Mouse (Mus musculus): ENCODE results near the gene Tenm4. TPM values are rescaled to one million over a fixed set of nuclear protein-coding genes. Genes with fewer than 3 reads are reported as not detected.
"Not testable (repeated sequence)": the region's sequence is repeated elsewhere in the genome, so short reads cannot be mapped to it uniquely, and the experiment has no call there.

Gene Tenm4
- polyA plus RNA-seq, 1 experiment from 2014 or later: 16.8 TPM

DNA sequence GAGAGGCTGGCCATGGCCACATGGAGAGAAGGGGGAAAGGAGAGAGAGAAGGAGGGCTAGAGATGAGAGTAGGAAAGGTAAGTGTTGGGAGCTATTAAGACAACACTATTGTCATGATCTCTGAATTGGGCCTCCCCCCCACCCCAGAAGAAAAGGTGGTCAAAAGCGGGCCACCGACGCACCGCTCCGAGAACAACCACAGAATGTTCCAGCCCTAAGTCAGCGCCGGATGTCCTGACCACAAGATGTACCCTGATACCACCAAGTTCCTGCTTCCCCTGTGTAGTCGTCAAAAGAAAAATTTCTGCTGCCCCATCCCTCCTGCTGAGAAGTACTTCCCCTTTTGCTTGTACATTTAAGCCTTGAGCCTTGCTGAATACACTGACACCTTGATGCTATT lies 775.5 kb downstream of the Tenm4 start:
- not testable (repeated sequence) for H3K27ac ChIP-seq; DNase-seq (ENCODE audit: low spot score); H3K4me3 ChIP-seq; H3K36me3 ChIP-seq; H3K4me1 ChIP-seq; H3K27me3 ChIP-seq (ENCODE audit: insufficient read depth, poor library complexity, severe bottlenecking); H3K9me3 ChIP-seq
- 87% methylated on average over 8 of the region's 8 CpGs for WGBS

DNA sequence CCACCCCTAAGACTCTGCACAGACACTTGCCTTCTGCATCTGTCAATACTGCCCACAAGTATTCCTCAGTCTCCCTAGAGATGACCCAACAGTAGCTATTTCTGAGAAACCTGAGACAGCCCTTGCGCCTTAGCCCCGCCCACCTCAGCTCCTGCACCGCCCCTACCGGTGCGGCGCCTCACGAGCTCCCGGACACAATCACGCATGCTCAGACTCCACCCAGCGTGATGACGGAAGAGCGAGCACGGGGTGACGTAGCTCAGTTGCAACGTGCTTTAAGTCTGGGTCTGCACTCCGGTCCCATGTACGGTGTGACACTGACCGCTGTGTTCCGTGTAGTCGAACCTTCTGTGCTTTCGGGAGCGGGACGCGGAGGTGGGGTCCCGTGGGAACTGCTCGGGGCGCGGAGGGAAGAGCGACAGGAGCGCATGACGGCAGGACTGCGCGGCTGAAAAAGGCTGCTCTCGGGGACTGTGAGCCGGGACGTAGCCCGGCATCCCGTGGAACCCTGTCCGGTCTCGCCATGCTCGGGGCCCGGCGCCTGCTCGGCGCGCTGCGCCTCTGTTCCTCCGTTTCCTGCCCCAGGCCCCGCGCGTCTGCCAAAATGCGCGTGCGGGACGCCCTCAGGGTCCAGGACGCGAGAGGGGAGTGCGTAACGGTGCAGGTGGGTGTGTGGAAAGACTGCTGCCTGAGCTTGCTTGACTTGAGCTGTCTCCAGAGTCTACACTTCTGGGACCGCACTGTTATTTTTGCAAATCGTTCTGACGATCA lies 780.4 kb downstream of the Tenm4 start, which contains the start of gene Nars2:
Nars2 (plus strand) TSS at position 225 of the 771 bp plus-strand sequence.
- peak within 1 kb of the TSS; percentile 95 for H3K27ac ChIP-seq
- H3K4me3 ChIP-seq: peak within 1 kb of the TSS; percentile 86
- no peaks in the 10 kb centered on the region for H3K27me3 ChIP-seq (ENCODE audit: insufficient read depth, poor library complexity, severe bottlenecking)
- H3K9me3 ChIP-seq: no peaks in the 10 kb centered on the region
- DNase-seq (ENCODE audit: low spot score): peak; percentile 98
- peaks cover 10% of the 10 kb centered on the region for H3K4me1 ChIP-seq
- no peaks in the 10 kb centered on the region for H3K36me3 ChIP-seq
- under 1% methylated on average over 62 of the region's 62 CpGs for WGBS

DNA sequence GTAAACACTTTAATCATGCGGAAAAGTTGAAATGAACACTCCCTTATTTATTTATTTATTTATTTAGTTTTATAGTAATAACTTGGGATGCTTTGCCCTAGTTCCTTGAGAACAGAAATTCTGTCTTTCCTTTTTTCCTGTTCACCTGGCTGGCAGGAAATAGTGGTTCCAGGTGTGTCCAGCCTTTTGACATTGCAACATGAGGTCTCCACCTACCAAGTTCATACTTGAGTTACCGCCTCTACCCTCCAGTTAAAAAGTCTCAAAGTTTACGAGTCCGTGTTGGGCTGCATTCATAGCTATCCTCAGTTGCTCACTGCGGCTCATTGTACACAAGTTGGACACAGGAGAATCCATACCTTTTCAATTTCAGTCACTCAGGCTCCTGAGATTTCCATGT lies 781.0 kb downstream of the Tenm4 start:
- no peak for DNase-seq (ENCODE audit: low spot score)
- 39% methylated on average over 5 of the region's 5 CpGs for WGBS
- Histone ChIP-seq H3K27me3 (ENCODE audit: insufficient read depth, poor library complexity, severe bottlenecking) (no peaks in the 10 kb centered on the region), H3K27ac (peak overlapping the region; percentile 95), H3K4me3 (peak overlapping the region; percentile 86), H3K9me3 (no peaks in the 10 kb centered on the region), H3K4me1 (peaks cover 10% of the 10 kb centered on the region), H3K36me3 (peaks cover 5% of the 10 kb centered on the region)

DNA sequence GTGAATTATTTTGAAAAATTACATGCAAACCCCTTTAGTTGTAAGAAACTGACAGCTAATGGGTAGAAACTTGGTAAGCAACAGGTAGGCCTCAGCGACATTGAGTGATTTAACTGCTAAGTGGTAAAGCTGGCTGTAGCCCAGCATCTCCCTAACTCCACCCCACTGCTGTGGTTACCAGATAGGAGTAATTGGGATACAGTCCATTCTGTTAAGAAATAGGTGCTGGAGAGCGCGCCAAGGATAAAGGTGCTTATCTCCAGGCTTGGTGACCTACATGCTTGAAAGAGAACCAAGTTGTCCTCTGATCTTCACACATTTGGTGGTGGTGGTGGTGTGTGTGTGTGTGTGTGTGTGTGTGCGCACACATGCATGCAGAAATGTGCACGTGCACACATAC lies 788.1 kb downstream of the Tenm4 start:
- Histone ChIP-seq H3K27me3 (ENCODE audit: insufficient read depth, poor library complexity, severe bottlenecking) (no peaks in the 10 kb centered on the region), H3K36me3 (peaks cover 44% of the 10 kb centered on the region), H3K4me1 (no peaks in the 10 kb centered on the region), H3K27ac (no peak overlapping the region), H3K9me3 (no peaks in the 10 kb centered on the region), H3K4me3 (no peak overlapping the region)
- peak; percentile 77 for DNase-seq (ENCODE audit: low spot score)
- WGBS: 84% methylated on average over 5 of the region's 5 CpGs

MicroRNA genes within 50 kb of the gene (microRNA counts, 519-probe panel; counts per million panel counts)
- microRNA mmu-miR-708: not detected

Small RNA genes lying within 50 kb of the gene (microRNA-seq; reads per million reads assigned to microRNA genes)
- gene Mir6394 (not detected), gene Mir708 (328 reads per million, percentile 66 among the genes with 10 or more reads in this experiment)

Measured in heart, embryonic 10.5 days (tissue).